Mouse (Mus musculus): Measurements from ENCODE around the gene Gprc5b. TPM values are rescaled to one million over a fixed set of nuclear protein-coding genes. Genes with fewer than 3 reads are reported as not detected.

The Gprc5b gene
- polyA plus RNA-seq, 1 experiment from 2014 or later: 25.4 TPM

Other genes starting within 250 kb of the Gprc5b start
- 6.7 and 9.6 TPM in 2 replicates for gene Iqck, start 139.5 kb downstream of the Gprc5b start, polyA plus RNA-seq (2016; fragmentation: Nextera tagmentation; extraction: Ambion mirVana)
- gene Knop1, start 139.0 kb downstream of the Gprc5b start, polyA plus RNA-seq (2016; fragmentation: Nextera tagmentation; extraction: Ambion mirVana): 105 and 137 TPM in 2 replicates
- 0.75 and 1.1 TPM in 2 replicates for gene Gpr139, start 189.4 kb upstream of the Gprc5b start, polyA plus RNA-seq (2016; fragmentation: Nextera tagmentation; extraction: Ambion mirVana)